In genomic region chr11:115696471-115696870, GRCm38 (mm10) we compare ENCODE assay signal across 13 mouse cellular contexts. TPM values are rescaled to one million over a fixed set of nuclear protein-coding genes. Genes with fewer than 3 reads are reported as not detected.
DNase-seq lines count a peak whose midpoint lies in the region; ATAC-seq and TF ChIP-seq lines count a peak whose summit lies in the region.
"Had no signal": no experiment of that assay in that cellular context is flagged by ENCODE, and none has a peak within 500 bp of the region (broad histone marks: within the 10 kb centered on the region; RNA-seq: fewer than 3 reads in every experiment).

No protein-coding gene starts in this region.

- 0 out of 2 replicates have a peak, but pooled peaks cover 4% of the 10 kb centered on the region for H3K36me3 ChIP-seq in heart, embryonic 11.5 days (ENCODE audit: control insufficient read depth, insufficient read depth, low read length)
- H3K36me3 ChIP-seq in CH12.LX (replicated peaks in 1 of 2; ENCODE audit: control insufficient read depth in 1 of 2, insufficient read depth in 1 of 2, low read length in 1 of 2): peaks cover 32 to 70% of the 10 kb centered on the region in 2 experiments
- H3K36me3 ChIP-seq in liver, embryonic 16.5 days (ENCODE audit: control insufficient read depth, insufficient read depth): peaks cover 8% of the 10 kb centered on the region; the same call in 1 of the 2 replicates

- H3K4me3 ChIP-seq in heart, embryonic 11.5 days (ENCODE audit: low read depth, low read length): no peak overlapping the region
- H3K4me3 ChIP-seq in layer of hippocampus, adult 2 months: no peak overlapping the region
- no peak overlapping the region for H3K4me3 ChIP-seq in CH12.LX (replicated peaks in 1 of 3; ENCODE audit: low read depth in 2 of 3, low read length in 2 of 3, poor library complexity in 1 of 3)
- no peak overlapping the region for H3K4me3 ChIP-seq in liver, embryonic 16.5 days (ENCODE audit: low read depth, low read length)
- H3K4me3 ChIP-seq: embryonic facial prominence, embryonic 12.5 days; forebrain, embryonic 12.5 days had no signal

- 76% methylated on average over 4 of the region's 4 CpGs for WGBS in heart, embryonic 11.5 days (ENCODE audit: insufficient replicate concordance)
- WGBS in liver, embryonic 16.5 days (ENCODE audit: insufficient replicate concordance): 64% methylated on average over 4 of the region's 4 CpGs

- TF ChIP-seq RAD21 in CH12.LX (IDR thresholded peaks at IDR 0.05; ENCODE audit: low read depth, low read length): no peak

- dilution Hi-C loops in CH12.LX (cut with MboI; ENCODE audit: extremely low pct_ligation_motif_present, extremely low pct_unique_long_range_greater_than_20kb, low sequenced_read_pairs): no loop called here

- no peak for ATAC-seq in heart, embryonic 11.5 days (replicated peaks; ENCODE audit: insufficient number of reproducible peaks, low FRiP score, low TSS enrichment)
- ATAC-seq in liver, embryonic 16.5 days (ENCODE audit: low read depth): no peak

- DNase-seq in heart, adult 9 months (ENCODE audit: low spot score in 2 of 2): no peak
- DNase-seq in layer of hippocampus, adult 2 months (ENCODE audit: low spot score in 2 of 2): no peak
- DNase-seq in layer of hippocampus, adult 18-20 months (ENCODE audit: low spot score in 2 of 2): no peak
- no peak for DNase-seq in CH12.LX (ENCODE audit: extremely low read depth)
- no peak for DNase-seq in B cell, adult 2 months
- no peak for DNase-seq in embryo, embryonic 9.5 days (ENCODE audit: extremely low spot score)
- DNase-seq: cerebellum, postnatal 10 days; layer of hippocampus, adult 9-11 months; thymus, postnatal 14 days had no signal

- peak; percentile 25; the same call in 1 of the 2 replicates for TF ChIP-seq POLR2A in CH12.LX (IDR thresholded peaks at IDR 0.05; ENCODE audit: low read depth, low read length)

- no peak overlapping the region for H3K4me2 ChIP-seq in heart, embryonic 11.5 days
- H3K4me2 ChIP-seq in CH12.LX (ENCODE audit: insufficient read depth, low read depth, poor library complexity, severe bottlenecking): 0 out of 2 replicates have a peak overlapping the region, but pooled peaks have one; percentile 17
- no peak overlapping the region for H3K4me2 ChIP-seq in liver, embryonic 16.5 days (ENCODE audit: low read depth, low read length)
- H3K4me2 ChIP-seq: embryonic facial prominence, embryonic 12.5 days; forebrain, embryonic 12.5 days had no signal

- peak overlapping the region; percentile 18; the same call in 1 of the 2 replicates for H3K9ac ChIP-seq in heart, embryonic 11.5 days (ENCODE audit: low read depth, low read length)
- no peak overlapping the region for H3K9ac ChIP-seq in CH12.LX (ENCODE audit: insufficient read depth, low read depth)
- no peak overlapping the region for H3K9ac ChIP-seq in liver, embryonic 16.5 days (ENCODE audit: low read depth, low read length)
- H3K9ac ChIP-seq: embryonic facial prominence, embryonic 12.5 days; forebrain, embryonic 12.5 days had no signal

- H3K79me2 ChIP-seq in CH12.LX (replicated peaks; ENCODE audit: control insufficient read depth, extremely low read depth, insufficient read depth, poor library complexity, severe bottlenecking): peaks cover 100% of the 10 kb centered on the region

- H3K27me3 ChIP-seq in heart, embryonic 11.5 days (ENCODE audit: control insufficient read depth, insufficient read depth, low read length): no peaks in the 10 kb centered on the region
- H3K27me3 ChIP-seq in CH12.LX (replicated peaks): no peaks in the 10 kb centered on the region
- no peaks in the 10 kb centered on the region for H3K27me3 ChIP-seq in liver, embryonic 16.5 days (ENCODE audit: control insufficient read depth, insufficient read depth, low read depth, low read length)
- H3K27me3 ChIP-seq: embryonic facial prominence, embryonic 12.5 days; forebrain, embryonic 12.5 days had no signal

- no peak for TF ChIP-seq EP300 in CH12.LX (IDR thresholded peaks at IDR 0.05; ENCODE audit: low read length)

- no peaks in the 10 kb centered on the region for H3K9me3 ChIP-seq in heart, embryonic 11.5 days (replicated peaks; ENCODE audit: control insufficient read depth, low read length)
- H3K9me3 ChIP-seq in CH12.LX (replicated peaks; ENCODE audit: low read length): no peaks in the 10 kb centered on the region
- no peaks in the 10 kb centered on the region for H3K9me3 ChIP-seq in liver, embryonic 16.5 days (replicated peaks; ENCODE audit: control insufficient read depth, low read length)
- H3K9me3 ChIP-seq: embryonic facial prominence, embryonic 12.5 days; forebrain, embryonic 12.5 days had no signal

- no peak overlapping the region for H3K27ac ChIP-seq in heart, embryonic 11.5 days (ENCODE audit: low read depth, low read length)
- peak overlapping the region; percentile 37; the same call in 1 of the 2 replicates for H3K27ac ChIP-seq in layer of hippocampus, adult 2 months
- H3K27ac ChIP-seq in CH12.LX (ENCODE audit: insufficient read depth, low read depth): peak overlapping the region; percentile 22; the same call in 1 of the 2 replicates
- H3K27ac ChIP-seq in liver, embryonic 16.5 days (ENCODE audit: low read length): peak overlapping the region; percentile 71
- H3K27ac ChIP-seq: embryonic facial prominence, embryonic 12.5 days; forebrain, embryonic 12.5 days had no signal

- peaks cover 59% of the 10 kb centered on the region for H3K4me1 ChIP-seq in heart, embryonic 11.5 days (ENCODE audit: control insufficient read depth, insufficient read depth, low read length)
- H3K4me1 ChIP-seq in CH12.LX (ENCODE audit: control insufficient read depth in 1 of 2, insufficient read depth in 2 of 2): peaks cover 31 to 95% of the 10 kb centered on the region in 2 experiments
- H3K4me1 ChIP-seq in liver, embryonic 16.5 days (ENCODE audit: control insufficient read depth, low read depth, low read length): peaks cover 27% of the 10 kb centered on the region

- in situ Hi-C loops in CH12.LX (cut with MboI; ENCODE audit: low pct_ligation_motif_present, low pct_unique_long_range_greater_than_20kb, low sequenced_read_pairs): no loop called here

- no peak for TF ChIP-seq CTCF in layer of hippocampus, adult 2 months (conservative IDR thresholded peaks at IDR 0.05)
- no peak for TF ChIP-seq CTCF in CH12.LX (conservative IDR thresholded peaks at IDR 0.05 in 1 of 2, IDR thresholded peaks at IDR 0.05 in 1 of 2; ENCODE audit: low read depth in 2 of 2, low read length in 2 of 2)

TF ChIP-seq in CH12.LX, 34 proteins besides CTCF, POLR2A, EP300 and RAD21:
- no peak for TF ChIP-seq IRF4 (IDR thresholded peaks at IDR 0.05; ENCODE audit: low read depth, low read length)
- no peak for TF ChIP-seq ZC3H11A (IDR thresholded peaks at IDR 0.05; ENCODE audit: low read depth, low read length)
- TF ChIP-seq PAX5 (IDR thresholded peaks at IDR 0.05; ENCODE audit: low read length): no peak
- TF ChIP-seq MAZ (IDR thresholded peaks at IDR 0.05; ENCODE audit: low read depth, low read length): no peak
- TF ChIP-seq POLR2AphosphoS2 (IDR thresholded peaks at IDR 0.05; ENCODE audit: low read depth, low read length): no peak
- no peak for TF ChIP-seq USF1 (IDR thresholded peaks at IDR 0.05; ENCODE audit: low read depth, low read length)
- TF ChIP-seq RCOR1 (conservative IDR thresholded peaks at IDR 0.05; ENCODE audit: low read depth, low read length): no peak

RNA-seq across cellular contexts. Expression of gene Grb2, which starts 11.9 kb away (rescaled TPM):
- 42.7 and 56.3 TPM in 2 replicates for polyA plus RNA-seq in heart, embryonic 11.5 days (2014; fragmentation: Nextera tagmentation; extraction: Ambion mirVana)
- 100 to 1,000 TPM; 182 to 198 TPM for total RNA-seq in layer of hippocampus, adult 2 months (2021)
- total RNA-seq in layer of hippocampus, adult 18-20 months (2021): 100 to 1,000 TPM; 184 to 203 TPM
- total RNA-seq in CH12.LX (2012; rRNA removed) (63.6 and 67.7 TPM in 2 replicates), CH12.LX (2014; rRNA removed) (110 and 117 TPM in 2 replicates)
- 228 and 241 TPM in 2 replicates for polyA plus RNA-seq in CH12.LX (2012; ENCODE audit: insufficient read length, low read depth)
- polyA plus RNA-seq in liver, embryonic 16.5 days (2015; fragmentation: Nextera tagmentation; extraction: Ambion mirVana): 49.1 and 53.1 TPM in 2 replicates
